Mouse (Mus musculus): ENCODE measurements around the gene Wfikkn2. TPM values are rescaled to one million over a fixed set of nuclear protein-coding genes. Genes with fewer than 3 reads are reported as not detected.

Gene Wfikkn2
- polyA plus RNA-seq, 1 experiment from 2014 or later = 1.8 TPM

DNA sequence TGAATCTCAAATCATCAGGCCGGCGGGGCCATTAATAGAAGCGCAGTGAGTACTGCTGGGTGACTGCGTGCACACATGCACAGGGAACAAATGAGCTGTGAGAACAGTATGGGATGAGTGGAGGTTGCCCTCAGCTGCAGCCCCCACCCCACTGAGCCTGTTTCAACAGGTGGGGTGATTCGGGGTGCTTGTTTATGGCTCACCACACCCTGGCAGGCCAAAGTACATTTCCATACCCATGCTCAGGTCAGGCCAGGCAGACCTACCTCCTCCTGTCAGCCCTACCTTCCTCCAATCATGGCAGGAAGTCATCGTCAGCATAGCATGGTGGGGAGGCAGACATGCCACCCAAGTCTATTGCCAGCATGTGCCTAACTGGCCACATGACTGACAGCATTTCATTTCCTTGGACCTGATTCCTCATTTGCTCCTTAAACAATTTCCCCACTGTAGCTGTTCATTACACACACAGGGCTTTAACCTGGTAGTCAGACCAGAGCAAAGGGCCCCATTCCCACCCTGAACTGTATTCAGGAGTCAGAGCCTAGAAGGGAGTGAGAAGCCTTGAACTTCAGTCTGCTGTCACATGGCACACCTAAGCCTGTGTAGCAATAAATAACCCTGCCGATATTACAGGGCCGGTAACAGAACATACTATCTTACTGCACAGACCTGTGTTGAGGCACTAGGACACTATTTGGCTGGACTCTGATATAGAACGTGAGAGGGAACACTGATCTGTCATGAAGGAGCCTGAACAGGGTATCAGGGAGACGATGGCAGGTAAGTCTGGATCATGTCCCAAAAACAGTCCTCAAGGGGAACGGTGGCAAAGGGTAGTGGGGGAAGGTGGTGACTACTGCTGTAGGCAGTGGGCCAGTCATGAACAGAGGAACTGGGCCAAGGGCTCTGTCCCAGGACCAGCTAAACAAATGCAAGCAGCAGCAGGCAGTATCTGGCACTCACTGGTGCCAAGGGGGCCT lies 35.7 kb upstream of the Wfikkn2 start, which contains the start of gene Gm21885:
Gene Gm21885 (plus strand): TSS at position 675 of the 983 bp plus-strand sequence.
- Histone ChIP-seq H3K4me2 (replicated peaks; ENCODE audit: low read depth, low read length) (no peak within 1 kb of the TSS), H3K9ac (ENCODE audit: low read depth, low read length) (no peak within 1 kb of the TSS), H3K27me3 (ENCODE audit: control insufficient read depth, insufficient read depth, low read length) (no peaks in the 10 kb centered on the region), H3K4me1 (replicated peaks; ENCODE audit: control insufficient read depth, insufficient read depth, low read length) (0 out of 2 replicates have a peak, but pooled peaks cover 2% of the 10 kb centered on the region), H3K9me3 (ENCODE audit: control insufficient read depth, low read length) (no peaks in the 10 kb centered on the region), H3K36me3 (ENCODE audit: control insufficient read depth, insufficient read depth, low read length) (no peaks in the 10 kb centered on the region), H3K4me3 (ENCODE audit: low read depth, low read length) (no peak within 1 kb of the TSS), H3K27ac (ENCODE audit: low read depth, low read length) (no peak within 1 kb of the TSS)
- no peak for ATAC-seq (ENCODE audit: low FRiP score)
- DNase-seq (ENCODE audit: low spot score) = no peak
- 88% methylated on average over 11 of the region's 11 CpGs for WGBS

GRCm38 (mm10) chr11:94276869-94277337 lies 31.1 kb upstream of the Wfikkn2 start:
- no peaks in the 10 kb centered on the region for H3K27me3 ChIP-seq (ENCODE audit: control insufficient read depth, insufficient read depth, low read length)
- H3K9ac ChIP-seq (ENCODE audit: low read depth, low read length) = no peak overlapping the region
- H3K4me3 ChIP-seq (ENCODE audit: low read depth, low read length) = peak overlapping the region; percentile 12; the same call in 1 of the 2 replicates
- H3K4me1 ChIP-seq (replicated peaks; ENCODE audit: control insufficient read depth, insufficient read depth, low read length) = 0 out of 2 replicates have a peak, but pooled peaks cover 2% of the 10 kb centered on the region
- peak; percentile 76 for ATAC-seq (ENCODE audit: low FRiP score)
- H3K36me3 ChIP-seq (ENCODE audit: control insufficient read depth, insufficient read depth, low read length) = no peaks in the 10 kb centered on the region
- no peaks in the 10 kb centered on the region for H3K9me3 ChIP-seq (ENCODE audit: control insufficient read depth, low read length)
- WGBS = 9% methylated on average over 20 of the region's 20 CpGs
- H3K4me2 ChIP-seq (replicated peaks; ENCODE audit: low read depth, low read length) = peak overlapping the region; percentile 46
- peak; percentile 96 for DNase-seq (ENCODE audit: low spot score)
- no peak overlapping the region for H3K27ac ChIP-seq (ENCODE audit: low read depth, low read length)

GRCm38 (mm10) chr11:94275686-94276085 lies 29.9 kb upstream of the Wfikkn2 start:
- 87% methylated on average over 2 of the region's 2 CpGs for WGBS
- no peak overlapping the region for H3K4me2 ChIP-seq (replicated peaks; ENCODE audit: low read depth, low read length)
- 0 out of 2 replicates have a peak, but pooled peaks cover 2% of the 10 kb centered on the region for H3K4me1 ChIP-seq (replicated peaks; ENCODE audit: control insufficient read depth, insufficient read depth, low read length)
- H3K27me3 ChIP-seq (ENCODE audit: control insufficient read depth, insufficient read depth, low read length) = no peaks in the 10 kb centered on the region
- H3K9me3 ChIP-seq (ENCODE audit: control insufficient read depth, low read length) = no peaks in the 10 kb centered on the region
- no peak for ATAC-seq (ENCODE audit: low FRiP score)
- no peak overlapping the region for H3K27ac ChIP-seq (ENCODE audit: low read depth, low read length)
- no peak for DNase-seq (ENCODE audit: low spot score)
- no peaks in the 10 kb centered on the region for H3K36me3 ChIP-seq (ENCODE audit: control insufficient read depth, insufficient read depth, low read length)
- no peak overlapping the region for H3K9ac ChIP-seq (ENCODE audit: low read depth, low read length)
- H3K4me3 ChIP-seq (ENCODE audit: low read depth, low read length) = no peak overlapping the region

DNA sequence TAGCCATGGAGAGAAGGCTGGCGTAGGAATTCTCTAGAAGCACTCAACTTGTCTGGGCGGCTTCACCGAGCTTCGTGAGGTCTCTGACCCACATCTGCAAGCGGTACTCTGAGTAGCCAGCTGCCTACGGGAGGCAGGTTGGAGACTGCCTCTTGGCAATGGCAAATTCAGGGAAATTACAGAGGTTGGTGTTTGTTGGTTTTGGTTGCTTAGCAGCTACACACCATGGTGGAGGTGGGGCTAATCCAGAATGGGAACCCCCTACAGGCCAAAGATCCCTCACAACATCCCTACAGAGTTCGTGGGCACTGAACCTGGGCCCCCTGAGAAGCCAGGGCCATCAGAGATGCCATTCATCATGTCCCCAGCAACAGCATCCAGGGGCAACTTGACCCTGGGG lies 29.4 kb upstream of the Wfikkn2 start:
- Histone ChIP-seq H3K9ac (ENCODE audit: low read depth, low read length) (no peak overlapping the region), H3K27ac (ENCODE audit: low read depth, low read length) (no peak overlapping the region), H3K4me2 (replicated peaks; ENCODE audit: low read depth, low read length) (no peak overlapping the region), H3K36me3 (ENCODE audit: control insufficient read depth, insufficient read depth, low read length) (no peaks in the 10 kb centered on the region), H3K4me3 (ENCODE audit: low read depth, low read length) (no peak overlapping the region), H3K9me3 (ENCODE audit: control insufficient read depth, low read length) (no peaks in the 10 kb centered on the region), H3K27me3 (ENCODE audit: control insufficient read depth, insufficient read depth, low read length) (no peaks in the 10 kb centered on the region), H3K4me1 (replicated peaks; ENCODE audit: control insufficient read depth, insufficient read depth, low read length) (0 out of 2 replicates have a peak, but pooled peaks cover 2% of the 10 kb centered on the region)
- ATAC-seq (ENCODE audit: low FRiP score) = no peak
- WGBS = 86% methylated on average over 7 of the region's 7 CpGs
- DNase-seq (ENCODE audit: low spot score) = no peak

GRCm38 (mm10) chr11:94274206-94274867 lies 28.5 kb upstream of the Wfikkn2 start:
- Histone ChIP-seq H3K4me1 (replicated peaks; ENCODE audit: control insufficient read depth, insufficient read depth, low read length) (0 out of 2 replicates have a peak, but pooled peaks cover 2% of the 10 kb centered on the region), H3K9ac (ENCODE audit: low read depth, low read length) (no peak overlapping the region), H3K27me3 (ENCODE audit: control insufficient read depth, insufficient read depth, low read length) (no peaks in the 10 kb centered on the region), H3K9me3 (ENCODE audit: control insufficient read depth, low read length) (no peaks in the 10 kb centered on the region), H3K36me3 (ENCODE audit: control insufficient read depth, insufficient read depth, low read length) (no peaks in the 10 kb centered on the region), H3K27ac (ENCODE audit: low read depth, low read length) (no peak overlapping the region), H3K4me3 (ENCODE audit: low read depth, low read length) (no peak overlapping the region), H3K4me2 (replicated peaks; ENCODE audit: low read depth, low read length) (no peak overlapping the region)
- 93% methylated on average over 10 of the region's 10 CpGs for WGBS
- DNase-seq (ENCODE audit: low spot score) (no peak), ATAC-seq (ENCODE audit: low FRiP score) (no peak)

DNA sequence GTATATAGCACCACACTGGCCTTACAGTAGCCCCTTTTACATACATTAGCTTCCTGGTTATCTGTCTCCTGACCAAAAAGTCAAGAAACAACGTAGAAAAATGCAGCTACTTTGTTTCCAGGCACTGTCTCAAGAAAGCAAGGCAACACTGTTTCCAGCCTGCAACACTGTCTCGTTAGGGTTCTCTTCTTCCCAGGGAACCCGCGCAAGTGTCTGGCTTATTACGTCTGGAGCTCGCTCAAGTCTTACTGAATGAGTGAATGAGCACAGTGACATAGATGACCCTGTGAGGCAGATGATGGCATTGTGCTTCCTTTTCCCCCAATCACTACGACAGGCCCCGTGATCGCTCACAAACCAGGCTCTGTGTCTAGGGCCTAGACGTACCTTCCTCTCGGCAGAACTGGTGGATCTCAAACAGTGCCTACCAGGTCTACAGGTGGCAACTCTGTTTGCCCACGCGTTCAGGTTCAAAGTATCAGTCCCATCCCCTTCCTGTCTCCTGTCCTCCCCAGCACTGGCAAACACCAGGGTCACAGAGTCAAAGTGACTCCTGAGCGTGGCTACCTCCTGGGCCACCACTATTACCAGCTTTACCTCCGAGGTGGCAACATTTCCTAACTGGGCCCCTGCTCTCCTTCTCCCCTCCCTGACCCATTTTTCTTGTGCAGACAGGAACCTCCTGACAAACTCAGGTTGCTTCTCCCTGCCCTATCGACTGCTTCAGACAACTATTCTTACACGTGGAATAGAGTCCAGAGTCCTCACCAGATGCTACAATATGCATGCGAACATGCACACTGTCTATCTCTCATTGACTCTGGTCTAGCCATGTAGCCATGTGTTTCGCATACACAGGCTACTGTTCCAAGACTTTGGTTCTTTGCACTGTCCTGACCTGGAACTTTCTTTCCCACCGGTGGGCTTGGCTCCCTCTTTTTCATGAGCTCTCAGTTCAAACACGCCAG lies 27.4 kb upstream of the Wfikkn2 start:
- WGBS = 89% methylated on average over 21 of the region's 21 CpGs
- DNase-seq (ENCODE audit: low spot score) = no peak
- no peaks in the 10 kb centered on the region for H3K36me3 ChIP-seq (ENCODE audit: control insufficient read depth, insufficient read depth, low read length)

DNA sequence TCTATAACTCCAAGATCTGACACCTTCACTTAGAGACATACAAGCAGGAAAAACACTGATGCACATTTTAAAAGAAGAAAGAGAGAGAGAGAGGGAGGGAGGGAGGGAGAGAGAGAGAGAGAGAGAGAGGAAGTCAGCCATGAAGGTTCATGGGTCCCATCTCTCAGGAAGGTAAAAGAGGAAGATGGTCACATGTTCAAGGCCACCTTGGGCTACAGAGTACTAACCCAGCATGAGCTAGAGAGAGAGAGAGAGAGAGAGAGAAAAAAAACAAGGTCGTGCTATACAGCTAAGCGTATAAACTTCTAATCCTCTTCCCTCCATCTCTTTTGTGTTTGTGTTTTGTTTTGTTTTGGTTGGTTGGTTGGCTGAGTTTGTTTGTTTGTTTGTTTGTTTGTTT lies 25.2 kb upstream of the Wfikkn2 start:
- DNase-seq (ENCODE audit: low spot score) (no peak), ATAC-seq (ENCODE audit: low FRiP score) (no peak)
- Histone ChIP-seq H3K27me3 (ENCODE audit: control insufficient read depth, insufficient read depth, low read length) (no peaks in the 10 kb centered on the region), H3K9ac (ENCODE audit: low read depth, low read length) (no peak overlapping the region), H3K4me2 (replicated peaks; ENCODE audit: low read depth, low read length) (no peak overlapping the region), H3K9me3 (ENCODE audit: control insufficient read depth, low read length) (no peaks in the 10 kb centered on the region), H3K4me1 (replicated peaks; ENCODE audit: control insufficient read depth, insufficient read depth, low read length) (no peaks in the 10 kb centered on the region), H3K27ac (ENCODE audit: low read depth, low read length) (no peak overlapping the region), H3K36me3 (ENCODE audit: control insufficient read depth, insufficient read depth, low read length) (no peaks in the 10 kb centered on the region), H3K4me3 (ENCODE audit: low read depth, low read length) (no peak overlapping the region)
- 84% methylated on average over 2 of the region's 2 CpGs for WGBS

More for the DNA sequence above, 27.4 kb upstream of the Wfikkn2 start:
- Histone ChIP-seq H3K9ac (ENCODE audit: low read depth, low read length) (no peak overlapping the region), H3K27ac (ENCODE audit: low read depth, low read length) (no peak overlapping the region), H3K4me2 (replicated peaks; ENCODE audit: low read depth, low read length) (no peak overlapping the region), H3K4me1 (replicated peaks; ENCODE audit: control insufficient read depth, insufficient read depth, low read length) (0 out of 2 replicates have a peak, but pooled peaks cover 2% of the 10 kb centered on the region), H3K27me3 (ENCODE audit: control insufficient read depth, insufficient read depth, low read length) (no peaks in the 10 kb centered on the region), H3K9me3 (ENCODE audit: control insufficient read depth, low read length) (no peaks in the 10 kb centered on the region), H3K4me3 (ENCODE audit: low read depth, low read length) (no peak overlapping the region)
- ATAC-seq (ENCODE audit: low FRiP score) = no peak

- H3K4me2 ChIP-seq (replicated peaks; ENCODE audit: low read depth, low read length) = no peak overlapping the region
- H3K9me3 ChIP-seq (ENCODE audit: control insufficient read depth, low read length) = no peaks in the 10 kb centered on the region
- H3K36me3 ChIP-seq (ENCODE audit: control insufficient read depth, insufficient read depth, low read length) = no peaks in the 10 kb centered on the region
- WGBS = 93% methylated on average over 7 of the region's 7 CpGs
- ATAC-seq (ENCODE audit: low FRiP score) (no peak), DNase-seq (ENCODE audit: low spot score) (no peak)
- H3K4me3 ChIP-seq (ENCODE audit: low read depth, low read length) = no peak overlapping the region
- no peaks in the 10 kb centered on the region for H3K4me1 ChIP-seq (replicated peaks; ENCODE audit: control insufficient read depth, insufficient read depth, low read length)
- H3K27ac ChIP-seq (ENCODE audit: low read depth, low read length) = no peak overlapping the region
- H3K9ac ChIP-seq (ENCODE audit: low read depth, low read length) = no peak overlapping the region
- H3K27me3 ChIP-seq (ENCODE audit: control insufficient read depth, insufficient read depth, low read length) = no peaks in the 10 kb centered on the region
These were observed 24.1 kb upstream of the Wfikkn2 start for GRCm38 (mm10) chr11:94269906-94270305.
